Mouse (Mus musculus): ENCODE measurements around the gene Slc24a2. TPM values are rescaled to one million over a fixed set of nuclear protein-coding genes. Genes with fewer than 3 reads are reported as not detected.

Gene Slc24a2
- polyA plus RNA-seq, 1 experiment from 2014 or later, result 1.9 TPM

DNA sequence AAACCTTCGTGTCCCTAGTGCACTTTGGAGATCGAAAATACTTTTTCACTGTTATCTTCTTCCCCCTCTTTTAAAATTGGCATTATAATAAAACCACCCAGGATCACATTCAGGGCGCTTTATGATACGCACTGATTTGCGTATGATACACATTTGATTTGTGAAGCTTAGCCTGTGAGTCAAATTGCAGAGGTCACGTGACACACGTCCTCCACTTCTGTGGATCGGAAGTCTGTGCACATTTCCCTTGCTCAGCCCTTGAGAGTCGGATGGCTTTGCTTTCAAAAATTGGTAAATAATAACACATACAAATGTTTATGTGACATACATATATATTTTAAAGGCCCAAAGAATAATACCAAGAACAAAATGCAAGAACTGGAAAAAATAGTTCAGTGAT, 294.1 kb downstream of the Slc24a2 start:
- H3K27ac ChIP-seq, result no peak overlapping the region
- H3K4me3 ChIP-seq (replicated peaks), result no peak overlapping the region
- H3K36me3 ChIP-seq, result peaks cover 7% of the 10 kb centered on the region
- no peak for ATAC-seq
- no peak overlapping the region for H3K9ac ChIP-seq (replicated peaks)
- no peaks in the 10 kb centered on the region for H3K27me3 ChIP-seq
- 95% methylated on average over 9 of the region's 9 CpGs for WGBS
- H3K9me3 ChIP-seq, result no peaks in the 10 kb centered on the region
- peaks cover 2% of the 10 kb centered on the region for H3K4me1 ChIP-seq (replicated peaks)
- no peak overlapping the region for H3K4me2 ChIP-seq (replicated peaks)

Data from midbrain, embryonic 13.5 days (tissue).